Mouse (Mus musculus) monocyte, adult 5-6 weeks (primary cell): ENCODE results near the gene Cryl1. TPM values are rescaled to one million over a fixed set of nuclear protein-coding genes. Genes with fewer than 3 reads are reported as not detected.

Experiments used
- ATAC-seq: fragments of 153-309, 156-312 bp; replicated peaks from 2 replicates; pipeline ENCODE4 v1.8.0; 2017; ENCODE audit warnings: mild to moderate bottlenecking; ENCODE audit not compliant: low TSS enrichment, insufficient number of reproducible peaks, severe bottlenecking, poor library complexity, low FRiP score
- total RNA-seq: library from RNA; stranded (forward); fragments of 200-1000, 200-491, 200-594 nt; gene quantifications from 3 replicates; pipeline ENCODE4 v1.2.3, GENCODE M21; 2017

Gene Cryl1
- total RNA-seq, 1 experiment from 2014 or later, result 8.0 TPM

DNA sequence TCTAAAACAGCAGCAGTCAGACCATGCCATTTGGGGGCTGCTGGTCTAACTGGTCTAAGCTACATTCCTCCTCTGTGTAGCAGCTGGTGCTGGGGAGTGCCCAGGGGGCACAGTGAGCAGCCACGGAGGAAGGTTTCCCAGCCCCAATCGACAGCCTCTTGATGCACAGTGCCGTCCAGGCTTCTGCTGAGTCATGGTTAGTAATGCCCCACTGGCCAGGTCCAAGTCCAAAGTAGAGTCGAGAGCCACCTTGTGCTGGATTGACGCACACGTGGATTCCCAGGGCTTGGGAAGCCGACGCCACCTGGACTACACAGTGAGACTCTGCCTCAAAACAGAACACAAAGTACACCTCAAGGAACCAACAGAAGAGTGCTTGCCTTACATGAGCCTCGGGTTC, 21.4 kb downstream of the Cryl1 start:
- ATAC-seq, result no peak

DNA sequence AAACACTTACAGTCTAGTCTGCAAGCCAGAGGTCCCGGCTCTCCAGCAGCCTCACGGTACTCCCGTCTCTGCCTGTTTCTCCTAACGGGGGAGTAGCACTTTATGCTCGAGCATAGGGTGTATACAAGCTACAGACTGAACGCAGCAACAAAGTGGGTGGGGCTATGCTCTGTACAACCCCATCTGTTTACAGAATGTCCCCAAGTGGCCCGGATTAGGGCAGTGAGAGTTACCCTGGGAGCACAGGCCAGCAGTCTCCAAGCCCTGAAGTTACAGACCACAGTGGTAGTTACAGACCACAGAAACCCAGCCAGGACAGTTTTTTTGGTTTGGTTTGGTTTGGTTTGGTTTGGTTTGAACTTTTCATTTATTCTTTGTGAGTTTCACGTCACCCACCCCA, 22.3 kb downstream of the Cryl1 start:
- no peak for ATAC-seq

DNA sequence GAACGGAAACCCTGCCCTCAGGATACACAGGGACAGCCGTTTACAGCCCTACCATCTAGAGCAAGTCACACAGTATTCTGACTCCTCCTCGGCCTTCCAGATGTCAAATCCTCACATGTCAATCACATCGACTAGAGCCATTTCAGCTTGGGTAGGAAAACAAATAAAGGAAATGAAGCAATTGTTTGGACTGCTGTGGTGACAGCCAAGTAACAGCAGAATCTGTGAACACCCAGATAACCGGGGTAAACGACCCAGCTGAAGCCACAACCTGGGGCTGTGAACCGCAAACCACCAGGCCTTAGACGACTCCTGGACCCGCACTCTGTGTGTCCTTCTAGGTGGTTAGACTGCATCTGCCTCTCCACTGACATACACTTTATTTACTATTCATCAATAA, 23.1 kb downstream of the Cryl1 start:
- ATAC-seq, result no peak

DNA sequence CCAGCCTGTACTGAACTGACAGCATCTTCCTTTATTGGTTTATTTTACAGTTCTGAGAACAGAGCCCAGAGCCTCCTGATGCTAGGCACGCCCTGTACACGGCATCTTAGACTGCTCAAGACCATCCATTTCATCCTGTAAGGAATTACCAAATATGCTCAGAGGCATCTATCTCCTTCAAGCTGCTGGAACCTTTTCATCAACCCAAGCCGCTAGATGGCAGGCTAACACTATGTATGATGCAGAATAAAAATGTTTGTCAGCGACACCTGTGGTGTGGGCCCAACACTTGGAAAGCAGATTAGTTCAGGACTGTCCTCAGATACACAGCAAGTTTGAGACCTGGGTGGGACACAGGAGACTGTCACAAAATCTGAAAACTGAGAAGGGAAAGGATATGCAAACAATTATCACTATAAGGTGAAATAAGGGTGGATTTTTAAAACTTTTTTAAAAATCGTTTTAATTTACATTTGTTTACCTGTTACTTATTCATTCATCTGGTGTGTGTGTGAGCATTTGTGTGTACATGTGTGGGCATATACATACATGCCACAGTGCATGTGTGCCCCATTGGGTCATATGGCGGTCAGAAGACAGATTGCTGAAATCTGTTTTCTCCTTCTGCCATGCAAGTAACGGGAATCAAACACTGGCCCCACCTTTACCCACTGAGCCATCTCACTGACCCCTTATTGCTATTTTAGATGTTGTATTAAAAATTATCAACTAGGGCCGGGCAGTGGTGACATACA, 25.8 kb downstream of the Cryl1 start:
- ATAC-seq, result peak; percentile 74

DNA sequence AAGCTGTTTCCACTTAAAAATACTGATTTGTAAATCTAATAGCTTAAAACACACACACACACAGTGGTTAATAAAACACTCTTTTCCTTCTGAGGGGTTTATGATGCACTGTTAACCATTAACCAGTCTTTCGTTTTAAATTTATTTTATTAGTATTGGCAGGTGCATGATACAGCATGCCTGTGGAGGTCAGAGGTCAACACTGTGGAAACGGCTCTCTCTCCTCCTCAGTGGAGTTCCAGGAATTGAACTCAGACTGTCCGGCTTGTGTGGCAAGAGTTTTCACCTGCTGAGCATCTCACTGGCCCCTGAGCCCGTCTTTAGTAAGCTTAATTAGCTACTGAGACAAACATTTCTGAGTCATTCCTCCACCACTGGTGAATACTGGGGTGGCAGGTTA, 31.0 kb downstream of the Cryl1 start:
- ATAC-seq, result no peak

GRCm38 (mm10) chr14:57366724-57367123, 31.6 kb downstream of the Cryl1 start:
- peak; percentile 54; the same call in 1 of the 2 replicates for ATAC-seq

DNA sequence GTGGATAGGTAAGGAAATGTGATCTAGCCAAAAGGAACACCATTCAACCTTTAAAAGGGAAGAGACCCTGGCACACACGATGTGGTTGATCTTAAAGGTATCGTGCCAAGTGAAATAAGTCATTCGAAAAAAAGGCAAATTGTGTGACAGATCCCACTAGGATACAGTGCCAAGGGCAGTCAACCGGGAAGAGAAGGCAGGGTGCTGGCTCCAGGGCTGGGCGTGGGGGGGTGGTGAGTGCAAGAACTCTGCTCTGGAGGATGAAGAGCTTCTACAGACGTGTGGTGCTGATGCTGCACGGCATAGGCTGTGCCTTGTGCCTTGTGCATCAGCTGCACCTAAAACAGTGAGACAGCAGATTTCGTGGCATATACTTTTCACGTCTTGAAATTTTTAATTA, 33.0 kb downstream of the Cryl1 start:
- no peak for ATAC-seq

DNA sequence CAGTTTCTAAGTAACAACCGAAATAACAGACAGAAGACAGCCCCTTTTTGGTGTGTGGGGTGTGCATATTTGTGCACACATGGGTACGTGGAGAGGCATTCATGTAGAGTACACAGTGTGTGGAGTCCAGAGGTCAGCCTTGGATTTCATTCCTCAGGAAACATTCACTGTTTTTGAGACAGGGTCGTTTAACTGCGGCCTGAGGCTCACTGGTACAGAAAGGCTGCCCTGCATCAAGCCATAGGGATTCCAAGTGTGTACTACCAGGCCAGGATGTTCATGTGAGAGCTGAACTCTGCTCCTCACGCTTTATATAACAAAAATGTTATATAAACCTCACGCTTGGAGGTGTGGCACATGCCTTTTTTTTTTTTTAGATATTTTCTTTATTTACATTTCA, 34.5 kb downstream of the Cryl1 start:
- no peak for ATAC-seq

GRCm38 (mm10) chr14:57362726-57363660, 35.3 kb downstream of the Cryl1 start:
- ATAC-seq, result no peak

DNA sequence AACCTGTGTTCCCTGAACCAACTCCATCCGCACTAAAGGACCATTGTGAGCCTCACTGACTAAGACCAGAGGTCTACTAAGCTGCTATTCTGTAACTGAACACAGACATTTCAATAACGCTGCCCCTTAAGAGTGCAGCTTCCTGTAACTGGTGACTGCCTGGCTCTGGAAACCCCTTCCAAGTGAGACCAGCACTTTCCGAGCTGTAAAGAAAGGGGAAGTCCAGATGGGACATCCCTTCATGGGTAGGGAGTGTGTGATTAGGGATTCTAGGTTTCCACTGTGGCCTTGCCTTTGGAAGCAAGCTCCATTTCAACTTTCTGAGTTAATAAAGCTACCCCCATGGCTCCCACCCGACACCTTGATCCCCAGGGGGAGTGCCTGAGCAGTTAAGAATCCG, 41.3 kb downstream of the Cryl1 start:
- ATAC-seq, result no peak

DNA sequence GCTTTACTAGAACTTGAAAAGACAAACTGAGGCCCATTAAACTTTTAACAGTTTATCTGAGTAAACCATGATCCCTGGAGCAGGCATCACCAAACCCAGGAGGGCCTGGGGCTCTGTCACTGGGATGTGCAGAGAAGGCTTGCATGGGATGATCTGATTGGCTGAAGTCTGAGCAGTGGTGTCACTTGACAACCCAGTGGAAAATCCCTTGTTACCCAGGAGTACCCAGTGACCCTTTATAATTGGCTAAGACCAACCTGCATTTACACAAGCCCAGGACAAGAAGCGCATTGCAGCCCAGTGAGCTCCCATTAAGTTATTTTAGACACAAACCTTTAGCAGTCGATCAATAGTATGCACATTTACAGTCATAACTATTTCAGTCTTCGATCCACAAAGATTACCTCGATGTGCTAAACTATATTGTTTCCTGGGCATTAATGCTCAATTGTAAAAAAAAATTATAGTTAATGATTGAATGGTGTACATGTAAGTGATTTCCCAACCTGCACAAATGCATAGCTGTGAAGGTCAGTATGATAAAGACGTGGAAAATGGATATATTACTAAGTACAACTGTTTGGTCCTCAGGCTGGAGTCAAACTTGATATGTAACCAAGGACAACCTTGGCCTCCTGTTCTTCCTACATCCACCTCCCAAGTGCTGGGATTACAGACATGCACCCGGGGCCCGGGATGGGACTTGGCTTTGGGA, 46.7 kb downstream of the Cryl1 start:
- no peak for ATAC-seq

- ATAC-seq, result no peak
Observed at GRCm38 (mm10) chr14:57349955-57350354, 48.4 kb downstream of the Cryl1 start.

GRCm38 (mm10) chr14:57348155-57348554, 50.2 kb downstream of the Cryl1 start:
- no peak for ATAC-seq

GRCm38 (mm10) chr14:57346135-57346534, 52.2 kb downstream of the Cryl1 start:
- no peak for ATAC-seq

- ATAC-seq, result no peak
Observed at GRCm38 (mm10) chr14:57344781-57345492, 53.4 kb downstream of the Cryl1 start.

DNA sequence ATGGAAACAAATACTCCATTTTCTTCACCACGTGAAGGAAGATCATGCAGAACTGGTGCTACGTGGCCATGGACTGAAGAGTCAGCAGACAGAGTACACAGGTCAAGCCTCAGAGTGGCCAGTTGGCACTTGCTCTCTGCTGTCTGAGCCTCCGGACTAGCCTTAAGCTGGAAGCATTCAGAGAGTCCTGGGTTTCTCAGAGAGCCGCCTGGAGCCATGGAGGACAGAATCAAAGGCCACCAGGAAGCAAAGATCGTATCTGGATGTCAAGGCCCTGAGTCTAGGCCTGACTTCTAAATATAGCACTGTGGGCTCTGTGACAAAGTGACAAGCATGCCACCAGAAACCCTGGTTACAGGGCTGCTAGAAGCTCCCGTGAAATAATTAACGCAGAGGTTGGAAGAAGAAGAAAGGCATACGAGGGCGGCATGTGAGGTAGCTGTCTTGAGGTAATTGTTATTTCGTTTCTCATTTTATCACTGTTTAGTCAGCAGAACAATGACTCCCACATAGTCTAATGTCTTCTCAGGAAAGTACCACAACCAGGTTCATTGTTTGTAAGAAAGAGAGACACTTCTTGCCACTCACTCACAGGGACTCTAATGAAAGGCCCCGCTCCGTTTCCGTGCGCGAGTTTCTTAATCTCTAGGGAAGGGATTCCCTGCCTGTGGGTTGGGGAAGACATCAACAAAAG, 55.1 kb downstream of the Cryl1 start:
- ATAC-seq, result no peak

- no peak for ATAC-seq
Observed at GRCm38 (mm10) chr14:57342316-57343055, 55.8 kb downstream of the Cryl1 start.

DNA sequence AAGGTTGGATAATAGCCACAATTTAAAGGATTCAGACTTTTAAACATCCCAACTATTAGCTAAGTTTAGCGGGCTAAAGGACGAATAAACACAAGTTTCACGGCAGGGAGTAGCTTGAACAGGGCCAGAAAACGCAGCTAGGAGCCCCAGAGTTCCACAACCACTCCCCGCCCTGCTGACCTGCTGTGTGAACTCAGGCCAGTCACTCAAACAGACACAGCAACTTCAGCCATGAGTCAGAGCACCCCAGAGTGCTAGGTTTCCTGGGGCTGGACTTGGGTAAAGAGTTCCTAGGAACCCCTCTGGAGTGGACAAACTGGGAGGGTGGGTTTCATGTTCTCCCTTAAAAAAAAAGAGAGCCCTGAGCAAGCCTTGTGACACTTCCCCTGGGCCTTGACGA, 59.7 kb downstream of the Cryl1 start:
- no peak for ATAC-seq
